Mouse (Mus musculus) spleen, adult 18-20 months (tissue): ENCODE results near the gene Usp46.

Source experiments
- DNase-seq, 2 experiments: peaks; one replicate each; pipeline ENCODE4 v3.0.0; 2022; ENCODE audit warnings: mixed read lengths in 2 of 2

Usp46 gene

DNA sequence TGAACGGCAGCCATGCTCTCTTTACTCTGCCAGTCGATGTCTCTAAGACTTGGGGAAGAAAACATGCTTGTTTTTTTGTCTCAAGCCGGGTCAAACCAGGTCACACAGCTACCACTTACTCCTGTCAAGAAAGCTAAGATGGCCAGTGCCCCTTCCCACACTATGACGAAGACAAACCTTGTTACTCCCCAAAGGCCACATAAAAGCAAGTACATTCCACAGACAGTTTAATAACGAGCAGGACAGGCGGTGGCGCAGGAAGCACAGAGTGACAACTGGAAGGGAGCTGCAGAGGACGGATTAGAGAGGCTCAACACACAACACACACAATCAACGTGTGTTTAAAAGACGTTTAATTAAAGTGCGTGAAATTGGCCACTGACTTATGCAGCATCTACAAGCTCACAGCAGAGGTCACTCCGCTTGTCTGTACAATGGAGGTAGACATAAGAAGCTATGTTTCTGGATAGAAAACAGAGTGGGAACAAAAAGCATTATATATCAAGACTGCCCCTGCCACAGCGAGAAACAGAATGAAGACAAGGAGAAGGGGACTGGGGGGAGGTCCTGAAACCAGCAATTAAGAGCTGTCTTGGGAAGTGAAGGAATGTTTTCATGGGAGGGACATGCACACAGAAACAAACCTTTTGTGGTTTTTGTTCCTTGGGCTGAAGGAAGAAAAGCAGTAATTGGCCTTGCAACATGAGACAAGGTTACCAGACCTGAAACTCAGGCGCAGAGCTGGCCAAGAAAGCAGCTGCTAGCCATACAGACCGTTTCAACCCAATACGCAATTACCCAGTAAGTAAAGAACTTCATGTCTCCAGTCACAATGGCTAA lies 117.2 kb downstream of the Usp46 start:
- no peak for DNase-seq
